Mouse (Mus musculus): ENCODE results near the gene Ttc39d. TPM values are rescaled to one million over a fixed set of nuclear protein-coding genes. Genes with fewer than 3 reads are reported as not detected.
"Not testable (repeated sequence)": the region's sequence is repeated elsewhere in the genome, so short reads cannot be mapped to it uniquely, and the experiment has no call there.

Gene Ttc39d
- polyA plus RNA-seq, 1 experiment from 2014 or later, result not detected

DNA sequence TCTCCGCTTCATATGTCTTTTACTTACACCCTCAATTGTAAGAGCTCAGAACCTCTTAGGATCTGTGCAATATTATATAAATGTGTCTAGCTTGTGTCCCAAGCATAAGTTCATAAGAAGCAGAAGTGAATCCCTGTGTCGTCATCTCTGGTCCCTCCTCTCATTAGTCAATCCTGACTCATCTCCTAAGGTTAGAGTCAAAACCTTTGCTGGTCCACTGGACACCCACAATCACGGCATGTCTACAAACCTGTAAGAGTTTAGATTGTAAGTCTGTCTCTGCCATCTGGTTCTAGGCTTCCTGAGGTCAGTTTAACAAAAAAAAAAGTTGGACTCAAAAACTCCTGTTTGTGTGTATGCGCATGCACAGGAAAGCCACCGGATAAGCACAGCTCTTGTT lies 34.5 kb upstream of the Ttc39d start:
- Histone ChIP-seq H3K4me2 (replicated peaks; ENCODE audit: low read depth) (no peak overlapping the region), H3K27me3 (replicated peaks; ENCODE audit: control insufficient read depth, insufficient read depth, low read length) (no peaks in the 10 kb centered on the region), H3K9ac (ENCODE audit: low read depth, low read length) (no peak overlapping the region), H3K9me3 (ENCODE audit: control insufficient read depth) (no peaks in the 10 kb centered on the region), H3K4me3 (ENCODE audit: low read depth, low read length) (no peak overlapping the region), H3K4me1 (replicated peaks; ENCODE audit: control insufficient read depth, insufficient read depth, low read length) (no peaks in the 10 kb centered on the region), H3K36me3 (ENCODE audit: control insufficient read depth, insufficient read depth) (peaks cover 6% of the 10 kb centered on the region; the same call in 1 of the 2 replicates), H3K27ac (ENCODE audit: low read depth, low read length) (no peak overlapping the region)
- ATAC-seq, result no peak
- WGBS, result 82% methylated on average over 5 of the region's 5 CpGs
- no peak for TF ChIP-seq CTCF (IDR thresholded peaks at IDR 0.05; ENCODE audit: low read depth)

DNA sequence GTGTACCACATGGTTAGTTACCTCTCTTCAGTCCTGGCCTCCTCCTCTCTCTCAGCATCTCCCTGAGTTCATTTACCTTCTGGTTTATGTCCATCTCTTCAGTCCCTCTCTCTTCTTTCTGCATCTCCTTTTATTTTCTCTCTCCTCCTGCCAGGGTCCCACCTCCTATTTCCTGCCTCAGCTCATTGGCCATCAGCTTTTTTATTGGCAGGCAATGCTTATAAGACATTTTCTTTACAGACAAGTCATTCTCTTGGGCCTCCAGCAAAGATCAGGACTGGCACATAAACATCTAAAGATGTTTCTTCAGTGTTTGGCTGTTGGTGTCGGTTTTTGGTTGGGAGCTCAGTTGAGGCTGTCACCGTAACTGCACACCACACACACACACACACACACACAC lies 33.6 kb upstream of the Ttc39d start:
- Histone ChIP-seq H3K4me1 (replicated peaks; ENCODE audit: control insufficient read depth, insufficient read depth, low read length) (no peaks in the 10 kb centered on the region), H3K9me3 (ENCODE audit: control insufficient read depth) (no peaks in the 10 kb centered on the region), H3K4me2 (replicated peaks; ENCODE audit: low read depth) (no peak overlapping the region), H3K36me3 (ENCODE audit: control insufficient read depth, insufficient read depth) (0 out of 2 replicates have a peak, but pooled peaks cover 6% of the 10 kb centered on the region), H3K27ac (ENCODE audit: low read depth, low read length) (no peak overlapping the region), H3K4me3 (ENCODE audit: low read depth, low read length) (no peak overlapping the region), H3K9ac (ENCODE audit: low read depth, low read length) (no peak overlapping the region), H3K27me3 (replicated peaks; ENCODE audit: control insufficient read depth, insufficient read depth, low read length) (no peaks in the 10 kb centered on the region)
- TF ChIP-seq CTCF (IDR thresholded peaks at IDR 0.05; ENCODE audit: low read depth), result no peak
- no peak for ATAC-seq
- WGBS, result 94% methylated on average over 2 of the region's 2 CpGs

DNA sequence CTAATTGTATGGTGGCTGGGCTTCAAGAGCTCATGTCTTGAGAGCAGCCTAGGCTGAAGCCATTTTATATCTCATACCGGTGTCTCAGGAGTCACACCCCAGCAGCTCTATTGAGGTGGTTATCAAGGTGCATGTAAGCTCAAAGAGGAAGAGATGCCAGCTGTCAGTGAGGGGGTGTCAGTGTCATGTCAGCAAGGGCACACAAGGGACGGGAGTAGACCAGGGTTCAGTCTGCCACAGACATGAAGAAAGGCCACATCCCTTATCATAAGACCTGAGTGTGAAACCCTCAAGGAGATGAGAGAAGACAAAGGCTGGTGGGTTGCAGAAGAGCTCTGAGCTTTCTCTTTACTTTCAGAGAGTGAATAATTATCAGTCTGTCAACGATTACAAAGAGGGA lies 33.1 kb upstream of the Ttc39d start:
- Histone ChIP-seq H3K4me3 (ENCODE audit: low read depth, low read length) (no peak overlapping the region), H3K27me3 (replicated peaks; ENCODE audit: control insufficient read depth, insufficient read depth, low read length) (no peaks in the 10 kb centered on the region), H3K27ac (ENCODE audit: low read depth, low read length) (no peak overlapping the region), H3K36me3 (ENCODE audit: control insufficient read depth, insufficient read depth) (0 out of 2 replicates have a peak, but pooled peaks cover 6% of the 10 kb centered on the region), H3K4me1 (replicated peaks; ENCODE audit: control insufficient read depth, insufficient read depth, low read length) (no peaks in the 10 kb centered on the region), H3K4me2 (replicated peaks; ENCODE audit: low read depth) (no peak overlapping the region), H3K9me3 (ENCODE audit: control insufficient read depth) (no peaks in the 10 kb centered on the region), H3K9ac (ENCODE audit: low read depth, low read length) (no peak overlapping the region)
- no peak for TF ChIP-seq CTCF (IDR thresholded peaks at IDR 0.05; ENCODE audit: low read depth)
- ATAC-seq, result no peak
- WGBS, result 75% methylated on average over 3 of the region's 3 CpGs

DNA sequence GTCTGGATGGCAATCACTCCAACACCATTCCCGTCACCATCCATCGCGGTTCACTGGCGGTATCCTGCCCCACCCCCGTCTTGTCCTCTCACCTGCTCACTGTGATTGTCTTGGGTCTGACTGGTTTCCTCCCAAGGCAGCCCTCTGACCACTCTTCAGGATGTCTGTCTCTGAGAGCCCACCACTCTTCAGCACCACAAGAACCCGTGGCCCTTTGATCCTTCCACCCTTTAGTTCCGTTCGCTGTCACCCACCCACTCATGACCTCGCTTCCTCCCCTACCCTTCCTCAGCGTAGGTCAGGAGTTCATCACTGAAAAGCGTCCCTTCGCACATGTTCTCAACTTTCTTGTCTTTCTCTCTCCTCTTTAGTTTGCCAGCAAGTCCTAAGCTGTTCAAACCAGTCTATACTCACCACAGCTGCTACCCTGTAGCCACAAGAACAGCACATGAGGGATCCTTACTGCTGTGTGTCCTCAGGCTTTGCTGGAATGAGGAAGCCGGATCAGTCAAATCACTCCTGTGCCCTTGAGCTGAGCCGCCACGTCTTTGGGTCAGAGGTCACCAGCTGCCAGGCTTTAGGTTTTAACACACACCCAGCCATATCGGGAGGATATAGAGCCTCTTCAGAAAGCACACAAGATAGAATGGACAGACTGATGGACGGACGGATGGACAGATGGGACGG lies 32.4 kb upstream of the Ttc39d start:
- Histone ChIP-seq H3K36me3 (ENCODE audit: control insufficient read depth, insufficient read depth) (0 out of 2 replicates have a peak, but pooled peaks cover 6% of the 10 kb centered on the region), H3K9ac (ENCODE audit: low read depth, low read length) (no peak overlapping the region), H3K9me3 (ENCODE audit: control insufficient read depth) (no peaks in the 10 kb centered on the region), H3K27me3 (replicated peaks; ENCODE audit: control insufficient read depth, insufficient read depth, low read length) (no peaks in the 10 kb centered on the region), H3K4me2 (replicated peaks; ENCODE audit: low read depth) (no peak overlapping the region), H3K4me3 (ENCODE audit: low read depth, low read length) (no peak overlapping the region), H3K27ac (ENCODE audit: low read depth, low read length) (no peak overlapping the region), H3K4me1 (replicated peaks; ENCODE audit: control insufficient read depth, insufficient read depth, low read length) (no peaks in the 10 kb centered on the region)
- no peak for ATAC-seq
- WGBS, result 73% methylated on average over 19 of the region's 19 CpGs
- TF ChIP-seq CTCF (IDR thresholded peaks at IDR 0.05; ENCODE audit: low read depth), result no peak

DNA sequence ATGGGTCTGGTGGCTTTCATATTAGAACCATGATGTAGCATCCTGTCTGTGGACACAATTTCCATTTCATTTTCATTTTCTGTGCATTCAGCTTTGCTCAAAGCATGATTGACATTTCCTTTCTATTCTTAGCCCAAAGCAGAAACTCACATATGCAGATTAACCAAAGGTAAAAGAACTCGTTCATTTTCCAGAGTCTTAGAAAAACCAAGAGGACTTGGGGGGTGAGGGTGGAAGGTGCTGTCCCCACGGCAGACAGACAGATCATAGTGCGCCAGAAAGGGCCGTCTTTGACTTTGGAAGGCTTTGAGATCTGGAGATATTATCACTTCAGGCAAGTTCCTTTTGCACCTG lies 31.9 kb upstream of the Ttc39d start:
- Histone ChIP-seq H3K4me2 (replicated peaks; ENCODE audit: low read depth) (no peak overlapping the region), H3K27me3 (replicated peaks; ENCODE audit: control insufficient read depth, insufficient read depth, low read length) (no peaks in the 10 kb centered on the region), H3K4me1 (replicated peaks; ENCODE audit: control insufficient read depth, insufficient read depth, low read length) (no peaks in the 10 kb centered on the region), H3K4me3 (ENCODE audit: low read depth, low read length) (no peak overlapping the region), H3K9ac (ENCODE audit: low read depth, low read length) (no peak overlapping the region), H3K36me3 (ENCODE audit: control insufficient read depth, insufficient read depth) (0 out of 2 replicates have a peak, but pooled peaks cover 6% of the 10 kb centered on the region), H3K9me3 (ENCODE audit: control insufficient read depth) (no peaks in the 10 kb centered on the region), H3K27ac (ENCODE audit: low read depth, low read length) (no peak overlapping the region)
- no peak for TF ChIP-seq CTCF (IDR thresholded peaks at IDR 0.05; ENCODE audit: low read depth)
- 84% methylated on average over 4 of the region's 4 CpGs for WGBS
- no peak for ATAC-seq

DNA sequence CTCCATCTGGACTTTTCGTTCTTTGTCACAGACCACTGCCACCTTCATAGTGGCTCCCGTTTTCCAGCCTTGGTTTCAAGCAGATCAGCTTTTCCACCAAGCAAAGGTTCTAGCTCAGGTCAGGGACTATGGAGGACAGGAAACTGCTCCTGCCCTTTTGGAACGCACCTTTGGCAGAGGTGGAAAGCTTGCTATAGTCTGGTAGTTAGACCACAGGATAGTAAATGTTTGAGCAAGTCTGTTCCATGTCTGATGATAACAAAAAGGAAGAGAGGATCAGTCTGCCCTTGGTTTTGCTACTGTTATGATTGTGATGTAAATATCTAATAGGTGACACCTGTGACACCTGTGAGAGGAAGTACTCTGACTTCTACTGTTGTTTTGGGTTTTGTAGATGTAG lies 31.3 kb upstream of the Ttc39d start:
- TF ChIP-seq CTCF (IDR thresholded peaks at IDR 0.05; ENCODE audit: low read depth), result no peak
- no peak overlapping the region for H3K4me2 ChIP-seq (replicated peaks; ENCODE audit: low read depth)
- no peaks in the 10 kb centered on the region for H3K9me3 ChIP-seq (ENCODE audit: control insufficient read depth)
- 0 out of 2 replicates have a peak, but pooled peaks cover 2% of the 10 kb centered on the region for H3K36me3 ChIP-seq (ENCODE audit: control insufficient read depth, insufficient read depth)
- 83% methylated on average over 3 of the region's 3 CpGs for WGBS
- H3K27me3 ChIP-seq (replicated peaks; ENCODE audit: control insufficient read depth, insufficient read depth, low read length), result no peaks in the 10 kb centered on the region
- H3K27ac ChIP-seq (ENCODE audit: low read depth, low read length), result no peak overlapping the region
- H3K4me3 ChIP-seq (ENCODE audit: low read depth, low read length), result no peak overlapping the region
- H3K9ac ChIP-seq (ENCODE audit: low read depth, low read length), result no peak overlapping the region
- H3K4me1 ChIP-seq (replicated peaks; ENCODE audit: control insufficient read depth, insufficient read depth, low read length), result no peaks in the 10 kb centered on the region
- ATAC-seq, result no peak

DNA sequence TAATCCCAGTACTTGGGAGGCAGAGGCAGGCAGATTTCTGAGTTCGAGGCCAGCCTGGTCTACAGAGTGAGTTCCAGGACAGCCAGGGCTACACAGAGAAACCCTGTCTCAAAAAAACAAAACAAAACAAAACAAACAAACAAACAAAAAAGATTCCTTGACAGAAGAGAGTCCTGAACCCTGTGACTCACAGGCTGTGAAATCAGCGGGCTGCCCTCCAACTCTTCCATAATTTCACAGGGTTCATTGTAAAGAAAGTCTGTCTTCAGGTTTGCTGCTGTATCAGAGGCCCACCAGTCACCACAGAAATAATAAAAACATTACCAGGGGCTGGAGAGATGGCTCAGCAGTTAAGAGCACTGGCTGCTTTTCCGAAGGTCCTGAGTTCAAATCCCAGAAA lies 28.4 kb upstream of the Ttc39d start:
- H3K27me3 ChIP-seq (replicated peaks; ENCODE audit: control insufficient read depth, insufficient read depth, low read length); H3K27ac ChIP-seq (ENCODE audit: low read depth, low read length); H3K4me2 ChIP-seq (replicated peaks; ENCODE audit: low read depth); H3K9ac ChIP-seq (ENCODE audit: low read depth, low read length); ATAC-seq; H3K4me3 ChIP-seq (ENCODE audit: low read depth, low read length); H3K36me3 ChIP-seq (ENCODE audit: control insufficient read depth, insufficient read depth); H3K9me3 ChIP-seq (ENCODE audit: control insufficient read depth); H3K4me1 ChIP-seq (replicated peaks; ENCODE audit: control insufficient read depth, insufficient read depth, low read length): not testable (repeated sequence)
- WGBS, result 97% methylated on average over 2 of the region's 3 CpGs
